Mouse (Mus musculus): Measurements from ENCODE around the gene Cherp.

The Cherp gene

DNA sequence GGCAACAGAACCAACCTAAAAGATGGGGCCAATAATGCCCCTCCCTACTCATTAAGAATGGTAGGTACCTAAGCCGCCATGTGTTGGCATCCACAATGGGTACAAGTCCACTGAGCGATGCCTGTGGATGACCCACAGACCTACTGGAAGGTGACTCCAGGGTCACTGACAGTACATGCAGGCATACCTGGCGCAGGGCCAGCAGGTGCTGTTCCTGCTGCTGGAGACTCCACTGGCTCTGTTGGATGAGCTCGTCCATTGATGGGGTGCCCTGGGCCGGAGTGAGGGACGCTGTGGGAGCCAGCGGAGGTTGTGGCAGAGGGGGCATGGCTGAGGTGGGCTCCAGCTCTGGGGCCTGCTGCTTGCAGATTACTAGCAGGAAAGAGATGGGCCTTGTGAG is 4.3 kb downstream of the Cherp start:
- no peak for DNase-seq (ENCODE audit: low spot score in 2 of 2)

DNA sequence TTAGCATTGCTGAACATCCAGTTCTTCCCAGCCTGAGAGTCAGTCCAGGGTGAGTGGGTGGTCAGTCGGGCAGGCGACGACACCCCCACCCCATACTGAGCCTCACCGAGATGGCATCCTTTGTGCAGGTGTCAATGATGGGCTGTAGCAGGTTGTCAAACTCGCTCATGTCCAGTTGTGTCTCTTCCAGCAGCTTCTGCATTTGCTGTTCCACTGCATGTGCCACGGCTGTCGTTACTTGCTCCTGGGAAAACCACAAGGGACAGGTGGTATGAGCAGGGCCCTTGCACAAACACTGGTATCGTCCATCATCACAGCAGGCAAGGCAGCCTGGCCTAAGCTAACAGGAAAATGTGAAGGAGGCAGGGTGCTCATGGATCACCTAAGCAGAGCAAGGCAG is 5.0 kb downstream of the Cherp start:
- no peak for DNase-seq (ENCODE audit: low spot score in 2 of 2)

DNA sequence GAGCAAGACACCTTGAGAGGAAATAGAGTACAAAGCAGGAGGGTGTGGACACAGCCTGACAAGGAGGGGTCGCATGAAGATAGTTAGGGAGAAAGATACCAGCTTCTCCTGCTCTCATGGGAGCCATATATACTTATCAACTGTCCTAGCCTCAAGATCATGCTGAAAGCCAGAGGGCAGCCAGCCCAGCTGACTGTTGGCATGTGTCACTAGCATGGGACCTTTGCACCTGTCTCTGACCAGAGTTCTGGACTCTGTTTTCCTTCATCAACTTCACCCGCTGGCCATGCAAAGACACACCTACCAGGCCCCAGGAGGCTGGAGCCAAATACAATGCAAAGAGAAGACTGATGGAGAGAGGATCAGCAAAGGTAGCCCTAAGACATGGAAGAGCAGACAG is 5.8 kb downstream of the Cherp start:
- no peak for DNase-seq (ENCODE audit: low spot score in 2 of 2)

DNA sequence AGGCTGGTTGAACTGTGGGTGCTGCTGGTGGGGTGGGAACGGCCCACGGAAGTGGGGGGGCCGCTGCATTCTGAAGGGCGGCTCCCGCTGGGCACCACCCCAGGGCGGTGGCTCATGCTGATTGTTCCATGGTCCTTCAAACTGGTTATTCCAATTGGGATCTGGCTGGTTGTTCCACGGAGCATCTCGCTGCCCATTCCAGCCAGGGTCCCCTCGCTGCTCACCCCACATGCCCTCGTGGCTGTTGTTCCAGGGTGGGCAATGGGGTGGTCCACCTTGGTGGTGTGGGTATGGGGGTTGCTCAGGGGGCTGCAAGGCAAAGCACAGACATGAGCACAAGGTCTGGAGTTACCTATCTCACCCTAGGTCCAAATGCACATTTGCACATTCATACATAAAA is 10.8 kb downstream of the Cherp start:
- DNase-seq (ENCODE audit: low spot score in 2 of 2) = no peak

DNA sequence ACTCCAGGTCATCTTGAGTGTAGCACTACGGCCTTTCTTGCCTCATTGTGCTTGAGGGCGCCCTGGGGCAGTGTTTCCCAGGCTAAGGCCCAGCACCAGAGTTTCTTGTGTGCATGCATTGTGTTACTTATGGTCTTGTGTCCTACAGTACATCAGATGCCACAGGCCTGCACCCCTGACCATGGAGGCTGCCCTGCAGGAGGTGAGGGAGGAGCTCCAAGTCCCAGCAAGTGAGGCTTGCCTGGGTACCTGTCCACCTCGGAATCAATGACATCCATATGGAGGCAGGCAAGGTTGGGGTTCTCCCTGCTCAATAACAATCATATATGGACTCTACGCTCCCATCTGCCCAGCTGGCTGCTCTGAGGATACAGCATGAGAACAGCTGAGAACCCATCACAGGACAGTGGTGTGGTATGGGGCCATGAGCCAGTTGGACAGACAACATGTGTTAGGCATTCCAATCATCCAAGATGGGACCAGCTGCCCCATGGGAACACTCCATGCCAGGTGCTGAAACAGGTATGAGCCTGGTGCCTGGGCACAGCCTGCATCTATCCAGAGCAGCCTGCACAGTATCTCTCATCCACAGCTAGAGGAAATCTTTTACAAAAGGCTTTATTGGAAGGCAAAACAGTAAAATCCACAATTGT is 15.0 kb downstream of the Cherp start:
- DNase-seq (ENCODE audit: low spot score in 2 of 2) = no peak

DNA sequence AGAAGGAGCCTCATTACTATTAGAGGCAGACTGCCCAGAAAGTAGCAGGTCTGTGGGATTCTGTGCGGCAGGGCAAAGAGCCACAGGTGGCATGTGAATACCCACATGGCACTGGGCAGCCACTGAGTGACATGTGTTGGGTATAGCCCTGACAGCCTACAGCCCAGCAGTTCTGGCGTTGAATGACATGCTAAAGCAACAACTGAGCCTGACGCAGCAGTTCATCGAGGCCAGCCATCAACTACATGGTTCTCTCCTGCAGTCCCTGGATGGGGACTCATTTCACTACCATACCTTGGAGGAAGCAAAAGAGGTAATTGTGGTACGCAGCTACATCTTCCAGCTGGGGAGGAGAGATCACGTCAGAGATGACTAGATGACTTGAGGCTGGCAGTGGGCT is 16.6 kb downstream of the Cherp start:
- DNase-seq (ENCODE audit: low spot score in 2 of 2) = no peak

DNA sequence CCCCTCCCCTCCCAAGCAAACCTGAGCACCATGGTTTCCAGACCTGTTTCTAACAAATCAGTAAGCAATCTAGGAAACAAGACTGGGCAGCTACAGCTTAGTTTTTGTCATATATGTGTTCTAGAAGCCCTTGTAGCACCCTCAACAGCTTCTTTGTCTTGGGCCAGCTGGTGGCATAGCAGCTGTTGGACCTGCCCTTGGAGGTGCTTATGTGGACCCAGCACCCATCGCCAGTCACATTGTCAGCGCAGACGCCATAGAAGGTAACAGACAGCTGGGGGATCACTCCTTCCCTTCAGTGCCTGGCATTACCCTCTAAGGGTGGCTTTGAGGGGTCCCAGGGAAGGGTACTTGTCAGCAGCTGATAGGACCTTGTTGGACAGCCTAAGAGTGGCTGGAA is 17.2 kb downstream of the Cherp start:
- DNase-seq (ENCODE audit: low spot score in 2 of 2) = no peak

DNA sequence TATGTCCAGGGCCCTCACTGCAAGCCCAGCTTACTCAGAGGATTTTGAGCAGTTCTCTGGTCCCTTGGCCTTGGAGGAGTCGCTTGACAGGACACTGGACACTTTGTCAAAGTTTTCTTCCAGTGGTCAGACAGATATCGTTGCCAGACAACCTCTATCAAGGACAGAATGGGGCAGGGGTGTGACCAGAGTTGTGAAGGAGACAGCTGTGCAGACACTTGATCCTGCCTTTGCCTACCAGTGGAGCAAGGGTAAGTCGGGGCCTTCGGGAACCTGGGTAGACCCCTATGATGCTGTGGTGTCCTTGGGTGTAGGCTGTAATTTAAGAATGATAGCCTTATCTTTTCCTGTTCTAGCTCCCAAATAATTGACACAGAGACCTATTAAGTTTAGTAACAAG is 19.7 kb downstream of the Cherp start:
- DNase-seq (ENCODE audit: low spot score in 2 of 2) = no peak

DNA sequence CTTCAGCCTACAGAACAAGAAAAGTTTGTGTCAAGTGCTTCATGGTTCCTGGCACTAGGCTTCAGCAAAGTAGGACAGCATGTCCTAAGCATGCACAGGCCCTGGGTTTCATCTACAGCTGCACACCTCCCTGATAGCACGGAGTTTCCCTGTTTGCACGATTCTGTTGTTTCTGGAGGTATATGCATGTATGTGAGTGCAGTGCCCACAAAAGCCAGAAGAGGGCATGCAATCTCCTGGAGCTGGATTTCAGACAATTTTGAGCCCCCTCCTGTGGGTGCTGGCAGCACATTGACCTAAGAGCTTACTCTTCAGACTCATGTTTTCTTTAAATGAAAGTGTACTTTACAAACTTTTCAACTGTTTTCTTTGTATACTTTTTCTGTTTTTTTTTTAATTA is 21.1 kb downstream of the Cherp start:
- DNase-seq (ENCODE audit: low spot score in 2 of 2) = no peak

DNA sequence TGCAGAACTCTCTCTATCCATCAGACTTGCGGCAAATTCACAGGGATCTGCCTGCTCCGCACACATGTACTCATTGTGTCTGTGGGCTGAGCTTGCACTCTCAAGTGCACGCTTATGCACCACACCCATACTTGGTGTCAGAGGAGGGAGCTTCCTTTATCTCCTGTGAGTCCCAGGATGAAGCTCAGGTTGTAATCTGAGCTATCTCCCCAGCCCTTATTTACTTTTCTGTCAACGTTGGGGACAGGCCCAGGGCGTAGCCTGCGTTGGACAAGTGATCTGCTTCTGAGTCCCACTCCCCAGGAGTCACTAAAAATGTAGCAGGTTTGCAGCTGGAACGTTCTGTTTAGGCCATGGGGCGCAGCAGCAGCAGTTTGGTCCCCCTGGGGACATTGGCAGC is 23.5 kb downstream of the Cherp start:
- DNase-seq (ENCODE audit: low spot score in 2 of 2) = no peak

DNA sequence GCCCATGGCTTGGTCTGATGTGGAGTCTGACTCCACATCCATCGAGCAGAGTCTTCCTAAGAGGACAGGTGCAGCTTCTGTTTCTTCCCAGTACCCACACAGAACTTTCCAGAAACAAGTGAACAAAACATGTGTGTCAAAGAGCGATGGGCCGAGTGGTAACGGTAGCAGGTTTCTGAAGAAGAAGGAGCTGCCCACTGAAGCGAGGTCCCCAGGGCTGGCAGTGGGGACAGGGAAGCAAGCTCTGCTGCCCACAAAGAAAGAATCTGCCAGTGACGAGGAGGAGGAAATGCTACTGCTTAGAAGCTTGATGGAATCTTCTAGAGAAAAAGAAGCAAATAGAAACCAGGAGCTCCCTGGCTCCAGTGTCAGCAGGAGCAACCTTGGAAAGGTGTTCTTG is 30.0 kb downstream of the Cherp start:
- no peak for DNase-seq (ENCODE audit: low spot score in 2 of 2)

DNA sequence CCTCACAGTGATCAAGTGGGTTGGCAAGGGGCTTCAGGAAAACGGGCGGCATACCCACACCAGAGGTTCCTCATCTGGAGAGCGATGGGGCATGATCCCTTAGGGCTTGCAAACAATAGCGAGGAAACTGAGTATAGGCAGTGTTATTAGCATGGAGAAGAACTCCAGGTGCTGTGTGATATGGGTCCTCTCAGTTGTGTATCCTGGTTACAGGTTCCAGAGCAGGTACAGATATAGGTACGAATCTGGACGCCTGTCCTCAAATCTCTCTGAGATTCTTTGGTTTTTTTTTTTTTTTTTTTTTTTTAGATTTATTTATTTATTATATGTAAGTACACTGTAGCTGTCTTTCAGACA is 31.1 kb downstream of the Cherp start:
- DNase-seq (ENCODE audit: low spot score in 2 of 2) = no peak

DNA sequence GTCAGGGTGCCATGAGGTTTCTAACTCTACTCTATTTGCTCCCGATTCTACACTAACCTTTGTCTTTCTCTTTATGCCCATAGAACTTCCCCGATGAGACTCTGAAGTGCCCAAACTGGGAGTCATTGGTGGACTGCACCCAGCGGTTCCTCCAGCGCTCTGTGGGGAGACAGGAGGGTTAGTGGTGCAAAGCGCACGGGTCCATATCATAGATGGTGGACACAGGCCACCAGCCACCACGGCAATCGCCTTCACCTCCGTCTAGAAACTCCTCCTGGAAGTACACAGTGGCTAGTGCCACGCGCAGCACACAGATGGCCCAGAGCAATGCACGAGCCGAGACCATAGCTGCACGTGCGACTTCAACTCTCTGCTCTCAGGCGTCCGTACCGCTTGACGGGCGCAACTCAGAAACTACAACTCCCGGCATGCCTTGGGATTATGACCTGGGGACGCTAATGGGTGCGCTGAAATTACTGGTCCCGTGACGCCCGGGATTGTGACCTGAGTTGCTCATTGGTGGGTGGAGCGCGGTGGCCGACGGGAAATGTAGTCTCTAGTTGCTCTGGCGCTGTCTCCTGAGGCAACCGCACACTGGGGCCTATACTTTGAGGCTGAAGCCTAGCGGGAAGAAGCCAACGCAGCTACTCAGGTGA is 31.6 kb downstream of the Cherp start, which contains the start of the genes Calr3 and 1700030K09Rik:
Gene Calr3, minus strand, starts transcription at position 533 of the 656 bp plus-strand sequence.
Gene 1700030K09Rik, plus strand, starts transcription at position 543 of the 656 bp plus-strand sequence.
- peak; percentile 97 to 99 for DNase-seq (ENCODE audit: low spot score in 2 of 2)

DNA sequence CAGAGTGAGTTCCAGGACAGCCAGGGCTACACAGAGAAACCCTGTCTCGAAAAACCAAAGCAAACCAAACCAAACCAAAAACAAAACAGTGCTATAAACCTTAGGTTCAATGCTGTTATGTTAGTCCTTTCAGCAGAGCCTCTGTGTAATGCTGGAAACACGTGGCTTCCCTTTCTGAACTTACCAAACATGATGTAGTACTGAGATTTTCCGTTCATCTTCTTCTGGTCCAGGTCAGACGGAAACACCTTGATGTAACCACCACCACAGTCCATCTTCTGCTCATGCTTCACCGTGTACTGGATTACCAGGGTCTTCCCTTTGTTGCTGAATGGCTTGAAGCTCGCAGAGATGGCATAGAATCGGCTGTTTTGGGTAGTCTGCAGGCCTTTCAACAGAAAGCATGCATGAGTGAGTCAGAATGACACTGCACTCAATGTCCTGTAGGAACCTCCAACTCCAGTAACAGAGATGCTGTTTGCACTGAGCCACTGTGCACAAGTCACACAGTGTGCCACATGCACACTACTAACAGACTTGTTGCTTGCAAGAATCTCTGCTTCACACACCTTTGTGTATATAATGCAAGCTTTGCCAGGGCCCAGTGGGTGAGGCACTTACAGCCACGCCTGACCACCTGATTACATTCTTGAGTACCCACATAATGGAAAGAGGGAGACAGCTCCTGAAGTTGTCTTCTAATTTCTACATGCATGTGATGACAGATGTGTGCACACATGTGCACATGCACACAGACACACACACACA is 36.6 kb downstream of the Cherp start:
- no peak for DNase-seq (ENCODE audit: low spot score in 2 of 2)

DNA sequence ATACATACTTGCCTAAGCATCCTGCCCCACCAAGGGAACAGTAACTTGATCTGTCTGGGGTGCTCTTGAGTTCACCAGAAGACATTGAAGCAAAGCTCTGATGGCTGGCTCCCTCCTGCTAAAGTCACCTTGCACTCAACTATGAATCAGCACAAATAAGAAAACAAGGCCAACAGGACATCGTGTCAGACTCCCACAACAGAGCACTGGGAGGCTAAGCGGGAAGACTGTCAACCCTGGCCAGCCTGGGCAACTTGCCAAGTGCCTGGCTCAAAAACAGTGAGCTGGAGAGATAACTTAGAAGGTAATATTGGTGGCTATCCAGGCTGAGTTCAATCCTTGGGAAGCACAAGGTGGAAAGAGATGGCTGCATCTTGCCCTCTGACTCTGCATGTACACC is 40.1 kb downstream of the Cherp start:
- DNase-seq (ENCODE audit: low spot score in 2 of 2) = peak; percentile 70 to 85

DNA sequence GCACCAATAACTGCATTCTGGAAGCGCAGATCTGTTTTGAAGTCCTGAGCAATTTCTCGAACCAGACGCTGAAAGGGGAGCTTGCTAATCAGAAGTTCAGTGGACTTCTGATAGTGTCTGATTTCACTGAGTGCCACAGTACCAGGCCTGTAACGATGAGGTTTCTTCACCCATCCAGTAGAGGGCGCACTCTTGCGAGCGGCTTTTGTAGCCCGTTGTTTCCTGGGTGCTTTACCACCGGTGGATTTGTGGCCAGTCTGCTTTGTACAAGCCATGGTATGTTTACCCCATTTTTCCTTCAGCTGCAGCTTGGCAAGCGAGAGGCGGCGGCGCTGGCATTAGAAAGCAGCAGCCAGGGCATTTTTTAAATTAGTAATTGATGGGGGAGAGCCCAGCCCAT is 45.4 kb downstream of the Cherp start:
- no peak for DNase-seq (ENCODE audit: low spot score in 2 of 2)

DNA sequence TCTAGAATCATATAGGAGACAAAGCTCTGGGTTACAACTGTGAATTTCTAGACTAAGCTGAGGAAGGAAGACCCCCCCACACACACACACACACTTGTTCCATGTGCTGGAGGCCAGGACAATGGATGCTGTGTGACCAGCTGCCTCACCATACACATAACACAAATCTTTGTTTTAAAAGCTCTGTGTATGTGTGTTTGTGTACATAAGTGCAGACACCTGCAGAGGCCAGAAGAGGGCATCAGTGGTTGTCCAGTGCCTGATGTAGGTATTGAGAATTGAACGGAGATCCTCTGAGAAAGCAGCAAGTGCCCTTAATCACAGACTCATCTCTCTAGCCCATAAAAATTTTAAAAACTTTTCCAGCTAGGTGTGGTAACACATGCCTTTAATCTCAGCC is 52.1 kb downstream of the Cherp start:
- no peak for DNase-seq (ENCODE audit: low spot score in 2 of 2)

DNA sequence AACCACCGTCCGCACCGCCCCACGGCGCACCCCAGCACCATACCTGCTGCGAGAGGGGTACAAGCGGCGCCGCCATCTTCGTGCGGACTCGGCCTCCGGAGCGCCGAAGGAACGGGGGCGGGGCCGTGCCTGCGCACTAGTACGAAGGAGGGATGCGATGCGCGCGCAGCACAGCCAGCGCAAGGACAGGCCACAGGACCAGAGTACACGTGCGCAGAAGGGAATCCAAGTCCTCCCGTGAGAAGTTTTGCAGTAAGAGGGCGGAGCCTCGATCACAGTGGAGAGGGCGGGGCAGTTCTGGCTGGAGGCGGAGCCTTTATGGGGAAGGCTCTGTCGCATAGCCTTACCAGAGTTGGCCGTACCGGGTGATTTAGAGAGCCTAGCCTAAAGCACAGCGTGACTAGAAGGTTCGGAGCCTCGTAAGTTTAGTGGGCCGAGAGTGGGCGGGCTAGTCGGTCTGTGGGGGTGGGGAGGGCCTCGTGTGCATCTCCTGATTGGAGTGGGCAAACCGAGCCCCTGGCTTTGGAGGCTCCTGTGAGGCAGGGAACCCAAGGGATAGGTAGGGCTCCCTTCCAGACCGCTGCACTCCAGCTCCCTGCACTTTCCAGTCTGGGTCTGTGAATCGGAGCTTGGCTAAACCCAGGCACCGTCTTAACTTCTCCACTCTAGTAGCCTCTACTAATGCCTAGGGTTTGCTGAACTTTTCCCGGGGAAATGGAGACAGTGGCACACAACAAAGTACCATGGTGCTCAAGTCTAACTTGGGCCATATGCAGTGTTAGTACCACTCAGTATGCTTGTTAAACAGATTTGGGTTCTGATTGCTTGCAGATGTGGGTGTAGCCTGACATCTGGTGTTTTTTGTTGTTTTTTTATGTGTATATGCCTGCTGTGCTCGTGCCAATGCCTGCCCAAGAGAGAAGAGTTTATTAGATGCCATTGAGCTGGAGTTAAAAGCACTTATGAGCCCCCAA is 53.4 kb downstream of the Cherp start, which contains the start of gene Eps15l1:
Gene Eps15l1, minus strand, starts transcription at position 99 of the 974 bp plus-strand sequence.
- DNase-seq (ENCODE audit: low spot score in 2 of 2) = peak; percentile 100

DNA sequence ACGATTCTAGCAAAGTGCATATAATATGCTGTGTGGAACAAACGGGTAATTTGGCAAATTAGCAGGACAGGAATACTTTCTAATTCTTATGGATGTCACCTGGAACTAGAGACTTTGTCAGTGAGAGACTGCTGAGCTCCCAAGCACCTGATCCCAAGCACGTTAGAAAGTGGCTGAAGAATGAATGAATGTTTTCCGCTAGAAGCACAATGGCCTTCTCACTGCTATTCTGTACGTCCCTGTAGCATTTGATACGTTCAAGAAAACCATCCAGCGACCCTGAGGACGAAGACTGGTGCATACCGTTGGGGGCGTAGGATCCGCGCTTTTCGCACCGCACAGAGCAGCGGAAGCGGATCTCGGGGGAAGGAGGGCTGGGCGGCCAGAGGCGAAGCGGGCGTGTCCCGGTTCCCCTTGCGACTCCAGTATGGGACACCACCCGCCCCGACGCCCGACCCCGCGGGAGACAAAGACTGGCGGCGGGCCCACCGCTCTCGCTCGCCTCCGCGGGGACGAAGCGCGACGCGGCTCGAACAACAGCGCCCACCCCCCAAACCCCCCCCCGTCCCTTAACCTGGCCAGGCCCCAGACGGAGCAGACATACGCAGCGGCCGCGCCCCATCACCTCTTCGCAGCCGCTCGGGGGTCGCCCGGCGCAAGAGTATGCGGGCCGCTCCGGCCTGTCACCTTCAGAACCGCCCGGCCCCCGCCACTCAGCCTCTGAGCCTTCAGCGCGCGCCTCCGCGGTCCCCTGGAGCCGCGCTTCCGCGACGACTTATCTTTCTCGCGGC is 54.3 kb downstream of the Cherp start:
- DNase-seq (ENCODE audit: low spot score in 2 of 2) = peak; percentile 37 to 42

DNA sequence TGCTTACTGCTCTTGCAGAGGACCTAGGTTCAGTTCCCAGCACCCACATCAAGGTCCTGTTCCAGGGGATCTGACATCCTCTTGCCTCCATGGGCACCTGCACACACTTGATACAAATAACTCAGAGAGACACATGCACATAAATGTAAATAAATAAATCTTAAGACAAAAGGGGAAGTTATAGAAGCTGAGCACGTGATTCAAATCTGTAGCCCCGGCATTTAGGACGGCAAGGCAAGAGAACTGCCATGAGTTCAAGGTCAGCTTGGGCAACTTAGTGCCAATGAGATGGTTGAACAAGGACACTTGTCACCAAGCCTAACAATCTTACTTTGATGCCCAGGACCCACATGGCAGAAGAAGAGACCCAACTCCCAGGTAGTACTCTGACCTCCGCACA is 57.0 kb downstream of the Cherp start:
- DNase-seq (ENCODE audit: low spot score in 2 of 2) = no peak

DNA sequence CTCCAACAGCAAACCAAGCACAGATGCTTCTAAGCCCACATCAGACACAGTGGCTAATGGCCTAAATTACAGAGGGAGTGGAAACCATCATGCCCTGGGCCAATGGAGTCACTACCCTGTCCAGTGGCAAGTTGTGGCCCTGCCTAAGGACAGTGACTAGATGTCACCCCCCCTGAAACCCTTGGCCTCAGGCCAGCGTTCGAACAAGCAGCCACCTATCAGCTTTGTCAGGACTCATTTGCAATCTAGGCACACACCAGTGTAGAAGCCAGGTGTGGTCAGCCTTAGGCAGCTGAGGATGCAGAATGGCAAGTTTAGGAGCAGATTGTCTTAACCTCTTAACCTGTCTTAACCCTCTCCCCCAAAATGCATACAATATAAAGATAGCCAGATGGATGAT is 59.8 kb downstream of the Cherp start:
- DNase-seq (ENCODE audit: low spot score in 2 of 2) = no peak
